Mouse (Mus musculus) kidney, adult 11 months (tissue): ENCODE results near the gene Atp10a.

Experiments
- DNase-seq: peaks from one replicate; pipeline ENCODE4 v3.0.0; 2022

The Atp10a gene

GRCm38 (mm10) chr7:58742009-58742408 lies 86.0 kb downstream of the Atp10a start:
- DNase-seq = no peak

- no peak for DNase-seq
Observed at GRCm38 (mm10) chr7:58742648-58743047, 86.7 kb downstream of the Atp10a start.

GRCm38 (mm10) chr7:58743362-58744320 lies 87.7 kb downstream of the Atp10a start:
- no peak for DNase-seq

DNA sequence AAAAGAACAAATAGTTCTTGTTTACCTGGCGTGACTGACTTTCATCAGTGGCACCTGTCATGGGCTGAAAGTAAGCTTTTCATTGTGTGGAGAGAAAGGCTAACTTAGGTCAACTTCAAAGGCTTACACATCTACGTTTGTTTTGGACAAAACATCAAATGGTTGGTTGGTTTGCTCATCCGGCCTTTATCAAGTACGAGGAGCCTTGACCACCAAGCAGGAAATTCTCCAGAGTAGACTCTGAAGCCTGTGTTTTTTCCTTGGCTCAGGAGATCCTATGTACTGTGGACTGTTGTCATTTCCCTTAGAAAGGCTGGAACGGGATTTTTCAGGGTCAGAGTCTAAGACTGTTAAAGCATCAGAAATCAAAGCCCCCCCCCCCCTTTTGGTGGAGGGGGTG lies 90.9 kb downstream of the Atp10a start:
- no peak for DNase-seq

- DNase-seq = no peak
Observed at GRCm38 (mm10) chr7:58749904-58750612, 94.1 kb downstream of the Atp10a start.

GRCm38 (mm10) chr7:58752041-58752440 lies 96.1 kb downstream of the Atp10a start:
- no peak for DNase-seq

GRCm38 (mm10) chr7:58754076-58754475 lies 98.1 kb downstream of the Atp10a start:
- DNase-seq = no peak

DNA sequence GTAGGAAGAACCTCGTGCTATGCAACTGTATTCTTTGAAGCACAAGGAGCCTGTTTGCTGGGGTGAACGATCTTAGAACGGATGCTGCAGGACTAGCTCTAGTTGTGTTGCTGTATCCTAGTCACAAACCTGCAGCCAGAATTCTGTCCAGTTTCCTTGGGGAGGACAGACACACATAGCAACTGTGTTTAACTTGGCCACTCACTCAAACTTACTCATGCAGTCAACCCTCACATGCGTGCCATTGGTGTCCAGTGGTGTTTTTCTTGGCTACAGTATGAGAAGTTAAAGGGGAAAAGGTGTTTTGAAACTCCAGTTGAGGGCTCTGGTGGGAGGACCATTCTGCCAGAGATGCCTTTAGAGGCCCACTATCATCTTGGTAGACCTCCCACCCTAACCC lies 98.6 kb downstream of the Atp10a start:
- DNase-seq = no peak

DNA sequence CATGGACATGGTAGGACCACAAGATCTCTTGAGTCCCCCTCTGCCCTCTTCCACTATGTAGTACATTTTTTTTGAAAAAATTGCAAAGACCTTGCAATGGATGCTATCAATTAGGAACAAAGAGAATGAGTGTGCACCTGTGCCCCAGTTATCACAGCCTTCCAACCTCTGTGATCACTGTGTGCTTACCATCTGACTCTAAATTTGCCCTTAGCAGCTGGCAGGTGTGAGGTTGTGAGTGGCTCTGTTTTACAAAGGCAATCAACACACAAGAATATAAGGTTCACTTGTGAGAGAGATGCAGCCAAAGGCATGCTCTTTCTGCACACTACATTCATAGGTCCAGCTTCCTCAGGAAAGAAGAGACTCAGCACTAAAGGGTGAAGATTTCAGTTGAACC lies 99.1 kb downstream of the Atp10a start:
- DNase-seq = no peak

DNA sequence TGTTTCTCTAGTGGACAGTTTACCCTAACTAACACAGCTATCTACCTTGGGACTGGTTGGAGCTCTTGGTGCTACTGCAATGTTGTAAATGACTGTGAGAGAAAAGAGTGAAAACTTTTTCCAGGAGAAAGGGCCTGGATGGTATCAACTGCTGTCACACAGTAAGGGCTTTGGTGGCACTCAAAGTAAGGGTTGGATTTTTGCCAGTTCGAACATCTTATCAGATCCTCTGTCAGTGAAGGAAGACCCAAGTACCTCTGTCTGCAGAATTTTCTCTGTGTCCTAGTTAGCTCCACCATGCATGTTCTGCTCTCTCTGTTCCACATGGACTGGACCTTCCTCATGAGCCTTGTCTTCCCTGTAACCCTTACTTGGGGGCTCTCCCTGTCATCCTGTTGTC lies 99.9 kb downstream of the Atp10a start:
- no peak for DNase-seq

GRCm38 (mm10) chr7:58757331-58757730 lies 101.4 kb downstream of the Atp10a start:
- DNase-seq = no peak

- DNase-seq = no peak
Observed at GRCm38 (mm10) chr7:58758396-58758795, 102.4 kb downstream of the Atp10a start.

DNA sequence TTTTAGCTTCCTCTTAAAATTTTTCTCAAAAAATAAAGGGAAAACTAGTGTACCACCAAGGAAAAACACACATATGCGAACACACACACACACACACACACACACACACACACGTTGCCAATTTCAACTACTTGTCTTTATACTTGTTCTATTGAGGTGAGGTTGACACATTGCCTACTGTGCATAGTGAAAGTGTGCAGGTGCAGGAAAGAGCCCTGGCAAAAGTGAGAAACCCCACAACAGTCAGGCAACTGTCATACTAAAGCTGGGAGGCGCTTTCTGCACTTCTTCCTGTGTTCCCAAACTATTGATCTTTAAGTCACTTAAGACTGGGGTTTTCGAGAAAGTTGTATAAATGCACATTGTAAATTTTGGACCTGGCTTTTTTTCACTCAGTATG lies 103.3 kb downstream of the Atp10a start:
- no peak for DNase-seq

- no peak for DNase-seq
Observed at GRCm38 (mm10) chr7:58767257-58767656, 111.3 kb downstream of the Atp10a start.

DNA sequence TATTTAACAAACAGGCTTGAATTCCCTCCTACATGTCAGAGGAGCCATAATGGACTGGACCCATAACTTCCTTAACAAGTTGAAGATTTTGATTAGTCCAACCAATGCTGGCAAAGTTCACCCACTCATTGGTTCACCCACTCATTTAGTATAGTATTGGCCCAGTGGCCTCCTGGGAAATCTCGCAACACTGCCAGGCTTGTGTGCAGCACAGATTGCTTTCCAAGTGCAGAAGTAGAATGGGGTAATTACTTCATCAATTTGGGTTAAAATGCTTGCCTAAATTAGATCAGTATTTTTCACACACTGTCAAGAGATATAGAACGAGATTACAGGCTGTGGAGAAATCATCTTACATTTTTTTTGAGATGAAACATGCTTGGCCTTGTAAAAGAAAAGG lies 112.3 kb downstream of the Atp10a start:
- DNase-seq = no peak

- DNase-seq = no peak
Observed at GRCm38 (mm10) chr7:58770254-58770653, 114.3 kb downstream of the Atp10a start.

GRCm38 (mm10) chr7:58772048-58772690 lies 116.2 kb downstream of the Atp10a start:
- no peak for DNase-seq

GRCm38 (mm10) chr7:58779146-58779545 lies 123.2 kb downstream of the Atp10a start:
- DNase-seq = no peak

DNA sequence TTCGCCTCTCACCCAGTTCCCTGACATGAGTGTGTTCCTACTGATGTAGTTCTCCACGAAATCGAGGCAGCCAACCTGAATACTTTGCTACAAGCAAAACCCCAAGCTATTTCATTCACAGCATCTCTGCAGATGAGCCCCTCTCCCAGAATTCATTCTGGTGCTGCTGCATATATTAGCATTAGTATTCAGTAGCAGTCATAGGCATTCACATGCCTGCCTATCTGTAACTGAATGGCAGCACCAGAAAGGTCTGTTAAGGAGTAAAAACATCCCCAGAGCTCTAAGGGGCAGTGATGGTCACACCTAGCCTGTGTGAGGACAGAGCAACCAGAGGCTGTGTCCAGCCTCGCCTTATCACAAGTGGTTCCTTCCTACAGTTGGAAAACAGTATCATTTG lies 131.0 kb downstream of the Atp10a start:
- DNase-seq = no peak

GRCm38 (mm10) chr7:58787585-58787984 lies 131.6 kb downstream of the Atp10a start:
- no peak for DNase-seq

GRCm38 (mm10) chr7:58788424-58789261 lies 132.7 kb downstream of the Atp10a start:
- no peak for DNase-seq

GRCm38 (mm10) chr7:58797281-58797680 lies 141.3 kb downstream of the Atp10a start:
- DNase-seq = no peak

GRCm38 (mm10) chr7:58800916-58801315 lies 144.9 kb downstream of the Atp10a start:
- no peak for DNase-seq
